Mouse (Mus musculus): ENCODE data around the gene Araf. TPM values are rescaled to one million over a fixed set of nuclear protein-coding genes. Genes with fewer than 3 reads are reported as not detected.

Gene Araf
- polyA plus RNA-seq, 1 experiment from 2014 or later: 292 TPM

Small RNA genes within 50 kb of the gene (microRNA-seq; reads per million reads assigned to microRNA genes)
- gene Gm24824 (not detected), gene Mir5617 (1.0 reads per million)

Other genes starting within 250 kb of the Araf start
- gene Rgn, start 248.0 kb upstream of the Araf start, polyA plus RNA-seq (2014; fragmentation: Nextera tagmentation; extraction: Ambion mirVana): 0.49 and 0.86 TPM in 2 replicates
- gene Rbm10, start 180.3 kb upstream of the Araf start, polyA plus RNA-seq (2014; fragmentation: Nextera tagmentation; extraction: Ambion mirVana): 54.8 and 57.0 TPM in 2 replicates
- gene Ndufb11, start 180.2 kb upstream of the Araf start, polyA plus RNA-seq (2014; fragmentation: Nextera tagmentation; extraction: Ambion mirVana): 223 and 258 TPM in 2 replicates
- gene Uba1, start 139.5 kb upstream of the Araf start, polyA plus RNA-seq (2014; fragmentation: Nextera tagmentation; extraction: Ambion mirVana): 306 and 398 TPM in 2 replicates
- 112 and 123 TPM in 2 replicates for gene Cdk16, start 109.9 kb upstream of the Araf start, polyA plus RNA-seq (2014; fragmentation: Nextera tagmentation; extraction: Ambion mirVana)
- 68.7 and 91.6 TPM in 2 replicates for gene Usp11, start 93.9 kb upstream of the Araf start, polyA plus RNA-seq (2014; fragmentation: Nextera tagmentation; extraction: Ambion mirVana)
- gene Timp1, start 72.4 kb downstream of the Araf start, polyA plus RNA-seq (2014; fragmentation: Nextera tagmentation; extraction: Ambion mirVana): 1.9 and 3.5 TPM in 2 replicates
- gene Syn1, start 123.2 kb downstream of the Araf start, polyA plus RNA-seq (2014; fragmentation: Nextera tagmentation; extraction: Ambion mirVana): 55.7 and 66.9 TPM in 2 replicates
- gene Cfp, start 133.7 kb downstream of the Araf start, polyA plus RNA-seq (2014; fragmentation: Nextera tagmentation; extraction: Ambion mirVana): 6.0 and 6.4 TPM in 2 replicates
- gene Elk1, start 152.8 kb downstream of the Araf start, polyA plus RNA-seq (2014; fragmentation: Nextera tagmentation; extraction: Ambion mirVana): 12.9 and 16.9 TPM in 2 replicates
- 32.9 and 37.3 TPM in 2 replicates for gene Uxt, start 164.2 kb downstream of the Araf start, polyA plus RNA-seq (2014; fragmentation: Nextera tagmentation; extraction: Ambion mirVana)

Measured in midbrain, embryonic 14.5 days (tissue).